Mouse (Mus musculus): ENCODE data around the gene Atcay. TPM values are rescaled to one million over a fixed set of nuclear protein-coding genes. Genes with fewer than 3 reads are reported as not detected.
A peak's percentile ranks its signal among the peaks of the same experiment; 100 is the strongest.
"Not testable (repeated sequence)": the region's sequence is repeated elsewhere in the genome, so short reads cannot be mapped to it uniquely, and the experiment has no call there.

The Atcay gene
- total RNA-seq, 1 experiment from 2014 or later, result 2.1 TPM

GRCm38 (mm10) chr10:81242021-81242420 is 11.4 kb upstream of the Atcay start:
- no peak for DNase-seq

- peak; percentile 81 for DNase-seq
Measured at GRCm38 (mm10) chr10:81240876-81241275, 10.2 kb upstream of the Atcay start.

GRCm38 (mm10) chr10:81238618-81239017 is 8.0 kb upstream of the Atcay start:
- DNase-seq, result no peak

- DNase-seq, result no peak
Measured at GRCm38 (mm10) chr10:81236471-81237268, 6.0 kb upstream of the Atcay start.

- no peak for DNase-seq
Measured at GRCm38 (mm10) chr10:81234206-81234605, 3.6 kb upstream of the Atcay start.

GRCm38 (mm10) chr10:81233226-81233585 is 2.6 kb upstream of the Atcay start:
- DNase-seq, result no peak

GRCm38 (mm10) chr10:81232580-81233225 is 2.1 kb upstream of the Atcay start, which contains the start of gene Zfr2:
Zfr2 (plus strand) TSS chr10:81233155.
- DNase-seq, result peak; percentile 97

- DNase-seq, result no peak
Measured at GRCm38 (mm10) chr10:81231436-81231835, 803 bp upstream of the Atcay start.

- no peak for DNase-seq
Measured at GRCm38 (mm10) chr10:81229735-81230437, 747 bp downstream of the Atcay start.

- not testable (repeated sequence) for DNase-seq
Measured at GRCm38 (mm10) chr10:81223731-81224130, 6.9 kb downstream of the Atcay start.

- DNase-seq, result no peak
Measured at GRCm38 (mm10) chr10:81221402-81222015, 9.1 kb downstream of the Atcay start.

GRCm38 (mm10) chr10:81217964-81218363 is 12.7 kb downstream of the Atcay start:
- peak; percentile 83 for DNase-seq

GRCm38 (mm10) chr10:81217267-81217666 is 13.4 kb downstream of the Atcay start:
- not testable (repeated sequence) for DNase-seq

- DNase-seq, result no peak
Measured at GRCm38 (mm10) chr10:81216810-81217209, 13.8 kb downstream of the Atcay start.

GRCm38 (mm10) chr10:81216260-81216659 is 14.4 kb downstream of the Atcay start:
- no peak for DNase-seq

GRCm38 (mm10) chr10:81210154-81210553 is 20.5 kb downstream of the Atcay start:
- no peak for DNase-seq

GRCm38 (mm10) chr10:81204137-81204536 is 26.5 kb downstream of the Atcay start:
- DNase-seq, result no peak

GRCm38 (mm10) chr10:81202978-81203720 is 27.5 kb downstream of the Atcay start:
- no peak for DNase-seq

- DNase-seq, result no peak
Measured at GRCm38 (mm10) chr10:81201807-81202758, 28.6 kb downstream of the Atcay start, which contains the start of gene Nmrk2. Nmrk2 (minus strand) TSS chr10:81202051.

GRCm38 (mm10) chr10:81200605-81201287 is 29.9 kb downstream of the Atcay start:
- DNase-seq, result no peak
